Mouse (Mus musculus) intestine, embryonic 14.5 days (tissue): Measurements from ENCODE around the gene Scgb1b3. TPM values are rescaled to one million over a fixed set of nuclear protein-coding genes. Genes with fewer than 3 reads are reported as not detected.

ENCODE experiments used
- ATAC-seq: fragments of 200-750 bp; cut with Nextera tagmentation; replicated peaks from 2 replicates; pipeline ENCODE4 v1.8.0; 2017; ENCODE audit warnings: low read depth, moderate number of reproducible peaks, moderate TSS enrichment, moderate library complexity; ENCODE audit not compliant: low FRiP score, low TSS enrichment
- DNase-seq: peaks from one replicate; pipeline ENCODE4 v3.0.0-alpha.2; 2018; ENCODE audit warnings: low spot score
- H3K27ac ChIP-seq: fragments of 300-500 bp; sonication (generic); 2 replicates; pipeline ENCODE4 v1.5.1; 2014; ENCODE audit warnings: low read depth, mild to moderate bottlenecking, control low read depth
- H3K27me3 ChIP-seq: fragments of 300-500 bp; sonication (generic); replicated peaks from 2 replicates; pipeline ENCODE4 v1.6.1; 2014; ENCODE audit warnings: low read length, control low read depth; ENCODE audit not compliant: control insufficient read depth, insufficient read depth
- H3K36me3 ChIP-seq: fragments of 300-500 bp; sonication (generic); 2 replicates; pipeline ENCODE4 v1.6.1; 2014; ENCODE audit warnings: low read length, control low read depth; ENCODE audit not compliant: control insufficient read depth, insufficient read depth
- H3K4me1 ChIP-seq: fragments of 300-500 bp; sonication (generic); replicated peaks from 2 replicates; pipeline ENCODE4 v1.6.1; 2014; ENCODE audit warnings: low read length, control low read depth, mixed read lengths; ENCODE audit not compliant: control insufficient read depth, insufficient read depth
- H3K4me2 ChIP-seq: fragments of 300-500 bp; sonication (generic); 2 replicates; pipeline ENCODE4 v1.6.1; 2014; ENCODE audit warnings: low read length
- H3K4me3 ChIP-seq: fragments of 300-500 bp; sonication (generic); 2 replicates; pipeline ENCODE4 v1.5.1; 2014; ENCODE audit warnings: low read depth, low read length, control low read depth, mixed read lengths
- H3K9ac ChIP-seq: fragments of 300-500 bp; sonication (generic); 2 replicates; pipeline ENCODE4 v1.6.1; 2014; ENCODE audit warnings: mild to moderate bottlenecking, low read length
- H3K9me3 ChIP-seq: fragments of 300-500 bp; sonication (generic); 2 replicates; pipeline ENCODE4 v1.6.1; 2016; ENCODE audit warnings: low read length, control low read depth; ENCODE audit not compliant: control insufficient read depth
- WGBS: fragments of 180-500 bp; shearing (Covaris S2); extraction: QIAGEN DNeasy Blood & Tissue Kit; methylation state at CpG from one replicate; pipeline ENCODE4 v1.1.7; 2014; 5-methylcytosine and 5-hydroxymethylcytosine counted together
- polyA plus RNA-seq: library from polyadenylated mRNA; unstranded; fragments of >200 nt; fragmentation: Nextera tagmentation; extraction: Ambion mirVana; gene quantifications from 2 replicates; pipeline ENCODE4 v1.2.1, GENCODE M21; 2014

The Scgb1b3 gene
- polyA plus RNA-seq: not detected in 2 replicates

DNA sequence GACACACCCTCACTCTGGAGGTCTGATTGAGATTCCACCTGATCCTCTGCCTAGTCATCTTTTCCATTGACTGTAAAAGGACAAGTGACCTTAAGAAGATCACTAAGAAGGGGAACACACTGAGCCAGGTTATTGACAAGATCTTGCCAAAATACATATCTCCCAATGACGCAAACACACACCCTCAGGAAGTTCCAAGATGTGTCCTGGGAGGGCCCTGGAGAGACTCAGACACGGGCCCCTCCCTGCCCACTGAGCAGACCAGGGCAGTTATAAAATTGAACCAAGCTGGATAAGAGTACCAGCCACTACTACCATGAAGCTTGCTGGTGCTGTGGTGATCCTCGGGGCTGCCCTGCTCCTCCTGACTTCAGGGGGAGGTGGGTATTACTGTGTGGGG is at the start of gene Scgb1b3:
TSS of gene Scgb1b3 (plus strand) at position 301 of the 400 bp plus-strand sequence.
- DNase-seq (no peak), ATAC-seq (no peak)
- Histone ChIP-seq H3K9me3 (peaks cover 12% of the 10 kb centered on the region), H3K4me2 (no peak within 1 kb of the TSS), H3K27ac (no peak within 1 kb of the TSS), H3K4me3 (no peak within 1 kb of the TSS), H3K9ac (no peak within 1 kb of the TSS), H3K4me1 (no peaks in the 10 kb centered on the region), H3K36me3 (no peaks in the 10 kb centered on the region), H3K27me3 (no peaks in the 10 kb centered on the region)
- WGBS: 82% methylated on average over 3 of the region's 3 CpGs

DNA sequence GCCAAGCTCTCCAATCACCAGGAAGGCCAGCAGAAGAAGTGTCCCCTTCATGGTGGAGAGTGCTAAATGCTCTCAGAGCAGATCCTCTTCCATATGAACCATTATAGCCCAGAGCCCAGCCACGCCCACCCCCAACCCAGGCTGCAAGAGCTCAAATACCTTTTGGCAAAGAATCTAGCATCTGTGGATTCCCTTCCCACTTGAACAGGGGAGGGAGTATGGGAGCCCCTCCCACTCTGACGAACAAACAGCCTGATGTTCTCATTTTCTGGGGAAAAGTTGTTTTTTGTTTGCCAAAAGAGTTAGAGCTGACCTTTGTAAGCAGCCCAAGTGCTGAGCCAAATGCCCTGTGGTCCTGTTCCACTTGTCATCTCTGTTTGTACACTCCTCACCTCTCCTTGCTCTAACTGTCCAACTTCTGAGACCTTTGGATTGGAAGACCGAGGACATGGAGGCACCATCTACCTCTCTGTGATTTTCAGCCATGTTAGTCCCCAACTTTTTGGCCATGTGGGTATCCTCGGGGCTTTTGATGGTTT is 13.3 kb upstream of the Scgb1b3 start, which contains the start of gene Scgb2b3:
TSS of gene Scgb2b3 (minus strand) at position 51 of the 539 bp plus-strand sequence.
- no peak within 1 kb of the TSS for H3K4me2 ChIP-seq
- DNase-seq (no peak), ATAC-seq (no peak)
- no peaks in the 10 kb centered on the region for H3K27me3 ChIP-seq
- H3K4me1 ChIP-seq: no peaks in the 10 kb centered on the region
- no peak within 1 kb of the TSS for H3K27ac ChIP-seq
- WGBS: 74% methylated on average over 4 of the region's 4 CpGs
- H3K9me3 ChIP-seq: 0 out of 2 replicates have a peak, but pooled peaks cover 3% of the 10 kb centered on the region
- no peak within 1 kb of the TSS for H3K9ac ChIP-seq
- no peak within 1 kb of the TSS for H3K4me3 ChIP-seq
- no peaks in the 10 kb centered on the region for H3K36me3 ChIP-seq

Other genes starting within 250 kb of the Scgb1b3 start
- 0.99 and 2.4 TPM in 2 replicates for gene Scn1b, start 248.6 kb upstream of the Scgb1b3 start, polyA plus RNA-seq
- gene Gramd1a, start 219.7 kb upstream of the Scgb1b3 start, polyA plus RNA-seq: 54.2 and 66.2 TPM in 2 replicates
- gene Scgb2b2, start 85.1 kb upstream of the Scgb1b3 start, polyA plus RNA-seq: not detected in 2 replicates
- gene Scgb1b2, start 83.8 kb upstream of the Scgb1b3 start, polyA plus RNA-seq: not detected in 2 replicates
- not detected in 2 replicates for gene Scgb2b3, start 13.5 kb upstream of the Scgb1b3 start, polyA plus RNA-seq